Mouse (Mus musculus) left cerebral cortex, postnatal 10 days (tissue): ENCODE data around the gene Camk1. TPM values are rescaled to one million over a fixed set of nuclear protein-coding genes. Genes with fewer than 3 reads are reported as not detected.

Experiments
- DNase-seq, 2 experiments: peaks; one replicate each; pipeline ENCODE4 v3.0.0; 2021 to 2022; ENCODE audit warnings: low spot score in 2 of 2, mixed read lengths in 1 of 2; ENCODE audit errors: extremely low spot score in 1 of 2
- intact Hi-C: fragments of 180-260 bp; cut with DNase I; formaldehyde crosslinking; loops from one replicate; pipeline ENCODE4 v1.15.1; 2025
- total RNA-seq, 2 experiments: library from RNA; stranded (reverse); gene quantifications; 2 replicates each; pipeline ENCODE4 v1.2.3; 2021

The Camk1 gene
- total RNA-seq, 2 experiments from 2014 or later, result 107 to 112 TPM

GRCm38 (mm10) chr6:113326533-113327315 lies 17.1 kb downstream of the Camk1 start, which contains the start of gene Ogg1:
TSS of gene Ogg1 (plus strand) at chr6:113326972.
- peak; percentile 99 for DNase-seq
- intact Hi-C loops, result no loop called here

- DNase-seq, result no peak
- intact Hi-C loops, result loop anchor here (10.0 kb wide), 1 partner anchor 261 kb away; no protein-coding TSS in a partner anchor
These were observed 27.8 kb downstream of the Camk1 start for GRCm38 (mm10) chr6:113315972-113316371.

- intact Hi-C loops, result loop anchor here (10.0 kb wide), 1 partner anchor 903 kb away; no protein-coding TSS in a partner anchor
- DNase-seq, result peak; percentile 46 to 55
These were observed 35.6 kb downstream of the Camk1 start for GRCm38 (mm10) chr6:113308141-113308540.

GRCm38 (mm10) chr6:113307481-113308121 lies 36.2 kb downstream of the Camk1 start:
- intact Hi-C loops, result loop anchor here (10.0 kb wide), 1 partner anchor 903 kb away; no protein-coding TSS in a partner anchor
- peak in 1 of 2 experiments; percentile 70 for DNase-seq

DNA sequence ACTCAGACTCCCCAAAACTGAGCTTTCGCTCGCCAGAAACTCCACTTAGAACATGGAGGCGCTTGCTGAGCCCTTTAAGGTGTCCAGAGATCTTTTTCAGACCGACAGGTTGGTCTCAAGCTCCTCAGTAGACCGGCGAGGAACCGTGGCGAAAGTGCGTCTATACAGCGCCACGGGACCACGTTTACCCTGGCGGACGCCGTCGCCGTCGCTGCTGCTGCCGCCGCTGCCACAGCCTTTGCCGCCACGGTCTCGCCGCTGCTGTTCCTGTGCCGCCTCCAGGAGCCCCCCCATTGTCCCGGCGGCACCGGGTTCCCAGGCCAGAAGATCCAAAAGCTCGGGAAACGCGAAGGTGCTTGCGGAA lies 36.8 kb downstream of the Camk1 start, which contains the start of gene Brpf1:
Brpf1 (plus strand) TSS at position 152 of the 364 bp plus-strand sequence.
- intact Hi-C loops, result loop anchor here (10.0 kb wide), 1 partner anchor 902 kb away; no protein-coding TSS in a partner anchor
- DNase-seq, result peak in 1 of 2 experiments; percentile 84

- intact Hi-C loops, result loop anchor here (10.0 kb wide), 1 partner anchor 902 kb away; no protein-coding TSS in a partner anchor
- peak; percentile 99 to 100 for DNase-seq
These were observed 37.3 kb downstream of the Camk1 start for GRCm38 (mm10) chr6:113306322-113306985.

DNA sequence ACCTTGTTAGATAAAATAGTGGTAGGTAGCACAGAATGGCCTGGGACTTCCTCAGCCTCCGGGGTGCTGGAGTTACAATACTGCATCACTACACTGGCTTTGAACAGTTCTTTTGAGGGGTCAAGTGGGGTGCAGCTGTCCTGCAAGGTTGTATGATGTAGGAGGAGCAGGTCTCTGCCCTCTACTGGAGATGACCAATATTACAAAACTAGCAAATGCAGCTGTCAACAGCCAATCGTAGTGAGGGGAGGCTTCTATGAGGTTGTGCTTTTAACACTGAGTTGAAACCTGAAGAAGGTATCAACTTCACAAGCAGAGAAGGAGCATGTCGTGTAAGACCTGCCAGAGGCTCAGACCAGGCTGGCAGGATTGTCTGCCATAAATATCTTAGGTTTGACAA lies 41.5 kb downstream of the Camk1 start:
- intact Hi-C loops, result loop anchor here (10.0 kb wide), 1 partner anchor 897 kb away; no protein-coding TSS in a partner anchor
- DNase-seq, result no peak

- intact Hi-C loops, result loop anchor here (10.0 kb wide), 1 partner anchor 897 kb away; no protein-coding TSS in a partner anchor
- DNase-seq, result no peak
These were observed 42.4 kb downstream of the Camk1 start for GRCm38 (mm10) chr6:113301350-113301749.

- DNase-seq, result no peak
- intact Hi-C loops, result no loop called here
These were observed 47.1 kb downstream of the Camk1 start for GRCm38 (mm10) chr6:113296639-113297038.

GRCm38 (mm10) chr6:113296046-113296445 lies 47.7 kb downstream of the Camk1 start:
- no peak for DNase-seq
- intact Hi-C loops, result no loop called here

DNA sequence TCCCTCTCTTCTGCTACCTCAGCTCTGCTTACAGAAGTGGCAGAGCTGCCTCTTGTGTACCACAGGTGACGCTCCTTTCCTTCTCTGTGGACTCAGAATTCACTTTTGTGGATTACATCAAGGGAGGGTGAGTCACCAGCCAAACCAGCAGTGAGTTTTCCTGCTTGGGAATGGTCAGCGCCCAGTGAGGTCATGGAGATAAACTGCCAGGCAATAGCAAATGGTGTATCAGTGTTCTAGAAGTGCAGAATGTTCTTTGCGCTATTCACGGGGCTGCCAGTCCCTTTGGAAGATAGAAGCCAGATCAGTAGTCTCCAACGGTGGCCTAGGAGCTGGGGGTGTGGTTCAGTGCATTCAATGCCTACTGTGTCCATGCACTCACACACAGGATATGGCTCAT lies 50.8 kb downstream of the Camk1 start:
- intact Hi-C loops, result no loop called here
- DNase-seq, result no peak

- intact Hi-C loops, result no loop called here
- no peak for DNase-seq
These were observed 53.4 kb downstream of the Camk1 start for GRCm38 (mm10) chr6:113290346-113290745.

GRCm38 (mm10) chr6:113289346-113289745 lies 54.4 kb downstream of the Camk1 start:
- intact Hi-C loops, result no loop called here
- DNase-seq, result no peak

GRCm38 (mm10) chr6:113287236-113287635 lies 56.5 kb downstream of the Camk1 start:
- DNase-seq, result no peak
- intact Hi-C loops, result no loop called here

GRCm38 (mm10) chr6:113286316-113286715 lies 57.5 kb downstream of the Camk1 start:
- no peak for DNase-seq
- intact Hi-C loops, result no loop called here

DNA sequence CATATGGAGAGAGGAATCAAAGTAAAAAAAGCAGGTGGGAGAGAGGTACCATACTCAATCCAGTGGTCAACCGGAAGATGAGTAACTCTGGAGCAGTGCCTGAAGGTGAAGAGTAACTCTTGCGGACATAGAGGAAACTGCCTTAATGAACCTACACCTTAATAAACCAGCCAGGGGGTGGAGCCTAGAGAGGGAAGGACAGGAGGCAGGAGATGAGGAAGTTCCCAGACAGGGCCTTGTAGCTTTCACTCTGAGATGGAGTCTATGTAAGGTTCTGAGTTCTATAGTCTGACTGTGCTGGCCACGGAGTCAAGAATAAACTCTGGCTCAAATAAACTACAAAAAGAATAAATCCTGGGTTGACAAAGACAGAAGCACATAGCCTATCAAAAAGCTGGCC lies 58.9 kb downstream of the Camk1 start:
- DNase-seq, result no peak
- intact Hi-C loops, result no loop called here
